Mouse (Mus musculus) ovary, postnatal 10 days (tissue): ENCODE measurements at regions not wholly inside any gene's neighbourhood (a gene's known extent, or its start where the extent isn't known, plus 50 kb on each side); places are given as distances from the start of the nearest gene placed in this dataset.

Experiments
- DNase-seq: peaks from one replicate; pipeline ENCODE4 v3.0.0; 2022; ENCODE audit warnings: low spot score

DNA sequence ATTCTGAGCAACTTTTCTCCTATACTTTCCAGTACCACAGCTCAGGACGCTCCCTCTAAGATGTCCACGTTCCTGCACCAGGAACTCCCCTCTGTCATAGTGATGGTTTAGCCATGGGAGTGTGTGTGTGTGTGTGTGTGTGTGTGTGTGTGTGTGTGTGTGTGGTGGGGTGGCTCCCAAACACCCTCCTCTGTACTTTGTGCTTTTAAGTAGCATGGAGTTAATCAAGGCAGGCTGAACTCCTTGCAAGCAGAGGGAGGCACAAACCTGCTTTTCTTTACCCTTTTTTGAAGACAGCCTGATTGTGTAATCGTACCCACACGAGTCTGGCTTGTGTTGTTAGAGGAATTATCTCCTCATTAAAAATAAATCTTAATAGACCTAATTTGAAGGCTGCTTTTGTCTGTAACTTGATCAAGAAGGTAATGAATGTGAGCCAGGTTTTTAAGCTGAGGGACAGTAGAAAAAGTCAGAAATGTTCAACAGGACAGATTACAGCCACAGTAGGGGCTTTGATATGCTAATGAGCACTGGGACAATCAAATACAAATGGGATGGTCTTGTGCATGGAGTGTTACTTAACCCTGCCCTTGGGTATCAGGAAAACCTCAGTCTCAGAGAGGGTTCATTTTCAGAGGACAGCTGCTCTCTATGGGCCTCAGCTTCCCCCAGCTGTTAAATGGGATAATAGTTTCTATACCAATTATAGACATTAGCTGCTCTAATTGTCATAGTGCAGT lies 187.8 kb upstream of the Adamts9 start:
- no peak for DNase-seq

GRCm38 (mm10) chr6:93119482-93119881 lies 176.2 kb upstream of the Adamts9 start:
- DNase-seq = no peak

DNA sequence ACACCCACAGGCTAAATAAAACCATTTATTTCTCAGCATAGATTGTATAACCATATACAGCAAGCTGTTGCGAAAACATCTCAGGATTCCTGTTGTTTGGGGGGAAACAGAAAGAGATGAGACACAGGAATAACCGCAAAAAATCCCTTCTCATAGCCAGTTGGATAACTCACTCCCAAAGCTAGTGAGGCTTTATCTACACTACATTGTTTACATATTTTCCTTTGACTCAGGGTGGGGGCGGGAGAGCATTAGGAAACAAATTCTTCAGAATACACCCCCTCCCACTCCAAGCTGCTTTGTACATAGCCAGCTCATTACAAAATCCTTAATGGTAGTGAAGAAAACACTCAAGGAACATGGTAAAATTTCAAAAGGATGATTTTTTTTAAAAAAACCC lies 170.1 kb upstream of the Adamts9 start:
- no peak for DNase-seq

- no peak for DNase-seq
Measured at GRCm38 (mm10) chr6:93094730-93095360, 151.6 kb upstream of the Adamts9 start.

DNA sequence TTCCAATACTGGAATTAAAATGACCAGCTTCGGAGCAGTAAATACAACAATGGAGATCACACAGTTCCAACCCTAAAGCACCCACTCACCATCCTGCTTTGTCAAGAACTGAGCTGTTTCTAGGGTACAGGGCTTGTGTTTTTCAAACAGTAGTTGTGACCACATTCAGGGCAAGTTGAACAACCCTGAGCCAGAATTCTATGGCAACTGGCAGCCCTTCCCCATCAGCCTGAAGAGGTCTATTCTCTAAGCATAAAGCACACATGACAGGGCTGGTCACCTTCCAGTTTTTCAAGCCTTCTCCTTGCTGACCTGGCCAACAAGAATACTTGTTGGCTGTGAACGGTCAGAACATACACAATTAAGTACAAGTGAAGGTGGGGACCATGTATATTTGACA lies 150.5 kb upstream of the Adamts9 start:
- DNase-seq = no peak

DNA sequence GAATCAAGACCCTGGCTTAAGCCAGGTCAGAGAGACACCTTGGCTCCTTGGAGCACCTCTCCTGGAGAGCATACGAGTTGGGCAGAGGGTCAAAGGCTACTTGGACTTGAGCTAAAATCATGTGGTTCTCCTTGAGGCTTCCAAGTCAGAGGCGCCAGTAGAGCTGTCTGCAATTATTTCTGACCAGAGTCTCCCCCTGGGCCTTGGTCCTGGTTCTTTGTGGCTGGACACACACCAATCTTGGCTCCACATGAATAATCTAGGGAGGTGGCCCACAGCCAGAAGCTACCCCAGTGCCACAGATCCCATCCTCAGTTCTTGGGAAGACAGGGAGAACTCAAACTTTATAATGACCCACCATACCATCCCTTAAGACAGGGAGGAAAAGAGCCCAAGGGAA lies 144.0 kb upstream of the Adamts9 start:
- DNase-seq = no peak

GRCm38 (mm10) chr6:93084286-93084685 lies 141.0 kb upstream of the Adamts9 start:
- DNase-seq = no peak

- no peak for DNase-seq
Measured at GRCm38 (mm10) chr6:93083716-93084115, 140.4 kb upstream of the Adamts9 start.

GRCm38 (mm10) chr6:93082205-93082604 lies 138.9 kb upstream of the Adamts9 start:
- DNase-seq = no peak

GRCm38 (mm10) chr6:93076681-93077080 lies 133.4 kb upstream of the Adamts9 start:
- no peak for DNase-seq

GRCm38 (mm10) chr6:93075867-93076266 lies 132.6 kb upstream of the Adamts9 start:
- no peak for DNase-seq

- no peak for DNase-seq
Measured at GRCm38 (mm10) chr6:93075011-93075410, 131.7 kb upstream of the Adamts9 start.

GRCm38 (mm10) chr6:93070916-93071315 lies 127.6 kb upstream of the Adamts9 start:
- no peak for DNase-seq

DNA sequence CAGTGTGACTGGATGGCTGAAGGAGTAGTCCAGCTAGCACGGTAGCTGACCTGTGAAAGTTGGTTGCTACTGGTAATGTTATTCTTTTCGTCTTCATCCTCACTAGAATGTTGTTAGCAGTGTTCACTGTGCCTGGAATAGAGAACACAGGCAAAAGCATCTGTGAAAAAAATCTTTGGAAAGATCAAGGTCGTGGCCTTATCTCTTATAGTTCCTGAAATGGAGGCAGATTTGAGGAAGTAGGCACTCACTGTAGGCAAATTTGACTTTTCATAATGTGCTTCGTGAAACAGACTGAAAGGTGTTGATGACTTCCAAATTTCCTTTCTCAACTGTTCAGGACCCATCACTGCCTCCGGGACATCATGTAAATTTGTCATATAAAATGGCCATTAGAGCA lies 124.5 kb upstream of the Adamts9 start:
- DNase-seq = no peak

- peak; percentile 15 for DNase-seq
Measured at GRCm38 (mm10) chr6:93066553-93067376, 123.5 kb upstream of the Adamts9 start.

GRCm38 (mm10) chr6:93065917-93066552 lies 122.7 kb upstream of the Adamts9 start:
- peak; percentile 17 for DNase-seq

- DNase-seq = no peak
Measured at GRCm38 (mm10) chr6:93065366-93065765, 122.1 kb upstream of the Adamts9 start.

DNA sequence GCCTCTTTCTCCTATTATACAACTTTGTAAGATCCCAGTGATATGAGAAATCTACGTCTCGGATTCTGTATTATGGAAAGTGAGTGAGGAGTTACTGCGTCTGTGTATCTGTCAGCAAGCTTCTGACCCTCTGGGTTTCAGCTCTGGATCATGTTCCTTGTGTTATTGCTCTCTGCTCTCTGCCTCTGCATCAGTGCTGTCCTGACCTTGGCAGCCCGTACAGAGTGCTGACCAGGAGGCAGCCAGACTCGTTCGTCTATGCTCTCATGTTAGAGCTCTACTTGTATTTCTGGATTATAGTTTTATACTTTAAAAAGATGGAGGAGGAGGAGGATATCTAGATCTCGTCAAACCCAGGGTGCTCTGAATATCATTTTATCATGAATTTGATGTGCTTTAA lies 121.1 kb upstream of the Adamts9 start:
- no peak for DNase-seq

GRCm38 (mm10) chr6:93061741-93062140 lies 118.4 kb upstream of the Adamts9 start:
- no peak for DNase-seq

DNA sequence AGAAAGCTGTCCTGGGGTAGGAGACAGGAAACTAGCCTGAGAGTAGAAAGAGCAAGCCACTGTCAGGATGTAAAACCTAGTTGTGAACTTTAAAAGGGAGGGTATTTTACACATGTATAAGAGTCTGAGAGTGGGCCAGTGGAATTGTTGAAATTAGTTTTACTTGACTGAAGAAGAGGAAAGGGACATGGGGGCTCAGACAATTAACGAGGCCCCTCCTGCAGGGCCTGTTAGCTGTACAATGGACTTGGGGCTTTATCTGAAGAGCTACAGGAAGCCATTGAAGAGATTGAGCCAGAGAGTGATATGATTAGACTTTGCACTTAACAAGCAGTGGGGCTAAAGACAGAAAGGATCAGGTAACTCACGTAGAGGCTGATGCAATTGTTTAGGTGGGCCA lies 102.2 kb upstream of the Adamts9 start:
- no peak for DNase-seq

DNA sequence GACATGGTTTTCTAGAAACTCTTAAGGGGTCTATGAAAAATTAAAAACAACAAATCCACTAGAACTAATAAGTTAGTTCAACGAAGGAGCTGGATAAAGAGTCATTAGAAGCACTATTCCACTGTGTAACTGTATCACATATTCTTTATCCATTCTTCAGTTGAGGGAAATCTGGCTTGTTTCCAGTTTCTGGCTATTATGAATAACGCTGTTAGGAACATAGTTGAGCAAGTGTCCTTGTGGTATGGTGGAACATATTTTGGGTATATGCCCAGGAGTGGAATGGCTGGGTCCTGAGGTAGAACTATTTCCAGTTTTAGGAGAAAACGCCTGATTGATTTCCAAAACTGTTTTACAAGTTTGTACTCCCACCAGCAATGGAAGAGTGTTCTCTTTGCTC lies 97.7 kb upstream of the Adamts9 start:
- DNase-seq = no peak

DNA sequence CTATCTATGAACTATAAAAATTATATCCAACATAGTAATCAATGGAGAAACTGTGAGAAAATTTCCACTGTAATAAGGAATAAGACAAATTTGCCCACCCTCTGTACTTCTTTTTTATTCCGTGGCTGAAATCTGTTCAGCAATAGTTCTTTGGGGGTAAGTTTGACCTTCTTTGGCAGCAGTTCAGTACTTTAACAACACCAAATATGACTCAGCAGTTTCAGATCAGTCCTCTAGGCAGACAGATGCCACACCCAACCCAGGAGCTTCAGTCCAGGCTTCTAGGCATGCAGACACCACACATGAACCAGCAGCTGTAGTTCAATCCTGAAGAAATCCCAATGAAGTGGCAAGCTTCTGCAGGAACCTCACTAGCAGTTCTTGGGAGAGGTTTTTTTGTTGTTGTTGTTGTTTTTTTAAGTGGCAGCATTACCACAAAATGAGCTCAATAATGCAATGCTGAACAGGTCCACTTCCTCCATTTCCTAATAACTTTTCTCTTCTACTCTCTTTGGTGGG lies 88.6 kb upstream of the Adamts9 start:
- no peak for DNase-seq
